Mouse (Mus musculus): ENCODE results near the gene Olfr804. TPM values are rescaled to one million over a fixed set of nuclear protein-coding genes. Genes with fewer than 3 reads are reported as not detected.

Gene Olfr804
- not detected in 2 replicates for polyA plus RNA-seq (2016; fragmentation: Nextera tagmentation; extraction: Ambion mirVana)

DNA sequence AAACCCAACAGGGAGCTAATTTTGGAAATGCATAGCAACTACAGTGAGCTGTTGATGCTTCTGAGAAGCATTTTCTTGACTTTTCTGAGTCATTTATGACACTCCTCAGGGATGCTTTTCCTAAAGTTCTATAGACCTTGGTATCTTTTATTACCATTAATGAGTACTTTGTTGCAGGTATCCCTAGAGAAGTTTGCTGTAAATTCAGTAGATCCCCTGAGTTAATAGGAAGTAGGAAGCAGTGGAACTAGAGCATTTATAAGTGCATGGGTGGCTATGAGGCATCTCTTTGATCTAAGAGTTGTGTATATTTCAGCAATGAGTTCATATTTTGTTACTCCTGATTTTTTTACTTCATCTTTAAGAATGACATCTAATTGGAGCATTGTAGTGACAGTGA, at the start of gene Olfr804:
Gene Olfr804 (plus strand): TSS at position 301 of the 400 bp plus-strand sequence.
- Histone ChIP-seq H3K4me3 (no peak within 1 kb of the TSS), H3K4me2 (no peak within 1 kb of the TSS), H3K9ac (no peak within 1 kb of the TSS), H3K27me3 (replicated peaks) (no peaks in the 10 kb centered on the region), H3K9me3 (replicated peaks) (no peaks in the 10 kb centered on the region), H3K36me3 (no peaks in the 10 kb centered on the region), H3K27ac (ENCODE audit: poor library complexity, severe bottlenecking) (no peak within 1 kb of the TSS), H3K4me1 (replicated peaks) (no peaks in the 10 kb centered on the region)
- no peak for ATAC-seq (ENCODE audit: insufficient number of reproducible peaks, low FRiP score)

DNA sequence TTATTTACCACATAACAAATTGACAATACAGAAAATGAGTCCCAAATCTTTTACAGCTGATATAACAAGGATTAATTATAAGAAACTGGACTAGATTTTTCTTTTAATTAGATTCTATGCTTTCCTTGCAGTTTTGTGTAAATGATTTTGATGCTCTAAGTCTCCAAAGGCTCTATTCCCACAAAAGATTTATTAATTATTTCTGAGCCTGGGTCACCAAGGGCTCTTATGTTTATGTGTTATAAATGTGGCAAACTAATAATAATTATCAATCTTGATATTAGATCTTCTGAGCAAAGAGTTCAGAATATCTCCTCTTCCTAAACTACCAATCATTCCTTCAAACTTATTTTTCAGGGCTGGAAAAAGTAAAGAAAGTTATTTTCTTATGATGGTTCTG, 45.6 kb upstream of the Olfr804 start, which contains the start of gene Olfr800:
Gene Olfr800 (plus strand): TSS at position 301 of the 400 bp plus-strand sequence.
- Histone ChIP-seq H3K9me3 (replicated peaks) (no peaks in the 10 kb centered on the region), H3K9ac (no peak within 1 kb of the TSS), H3K4me2 (no peak within 1 kb of the TSS), H3K36me3 (no peaks in the 10 kb centered on the region), H3K27me3 (replicated peaks) (no peaks in the 10 kb centered on the region), H3K27ac (ENCODE audit: poor library complexity, severe bottlenecking) (no peak within 1 kb of the TSS), H3K4me1 (replicated peaks) (no peaks in the 10 kb centered on the region), H3K4me3 (no peak within 1 kb of the TSS)
- no peak for ATAC-seq (ENCODE audit: insufficient number of reproducible peaks, low FRiP score)

DNA sequence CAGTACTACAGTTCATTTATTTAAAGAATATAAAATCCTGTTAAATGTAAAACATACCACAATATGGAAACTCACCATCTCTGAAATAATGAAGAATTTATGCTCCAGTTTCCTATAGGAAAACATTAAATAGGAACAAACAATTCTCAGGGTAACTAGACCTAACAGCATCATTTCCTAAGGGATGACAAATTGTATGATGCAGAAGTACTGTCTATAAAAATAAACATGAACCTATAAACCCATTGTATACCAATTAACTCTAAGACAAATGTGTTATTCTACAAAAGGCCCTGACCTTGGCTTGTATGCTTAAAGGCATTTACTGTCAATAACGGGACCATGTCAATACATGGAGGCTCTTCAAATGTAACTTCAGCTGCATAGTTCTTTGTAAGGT, 29.2 kb upstream of the Olfr804 start, which contains the start of gene Olfr801:
Gene Olfr801 (minus strand): TSS at position 101 of the 400 bp plus-strand sequence.
- WGBS, result 75% methylated on average over 1 of the region's 1 CpGs
- Histone ChIP-seq H3K9ac (no peak within 1 kb of the TSS), H3K4me1 (replicated peaks) (no peaks in the 10 kb centered on the region), H3K4me3 (no peak within 1 kb of the TSS), H3K27ac (ENCODE audit: poor library complexity, severe bottlenecking) (no peak within 1 kb of the TSS), H3K9me3 (replicated peaks) (no peaks in the 10 kb centered on the region), H3K4me2 (no peak within 1 kb of the TSS), H3K36me3 (no peaks in the 10 kb centered on the region), H3K27me3 (replicated peaks) (no peaks in the 10 kb centered on the region)
- no peak for ATAC-seq (ENCODE audit: insufficient number of reproducible peaks, low FRiP score)

GRCm38 (mm10) chr10:129688069-129688468, 14.9 kb upstream of the Olfr804 start, which contains the start of gene Olfr802:
Gene Olfr802, minus strand, starts transcription at chr10:129688169.
- Histone ChIP-seq H3K36me3 (no peaks in the 10 kb centered on the region), H3K4me1 (replicated peaks) (no peaks in the 10 kb centered on the region), H3K27ac (ENCODE audit: poor library complexity, severe bottlenecking) (no peak within 1 kb of the TSS), H3K4me3 (no peak within 1 kb of the TSS), H3K9me3 (replicated peaks) (no peaks in the 10 kb centered on the region), H3K9ac (no peak within 1 kb of the TSS), H3K27me3 (replicated peaks) (no peaks in the 10 kb centered on the region), H3K4me2 (no peak within 1 kb of the TSS)
- WGBS, result 51% methylated on average over 1 of the region's 1 CpGs
- no peak for ATAC-seq (ENCODE audit: insufficient number of reproducible peaks, low FRiP score)

DNA sequence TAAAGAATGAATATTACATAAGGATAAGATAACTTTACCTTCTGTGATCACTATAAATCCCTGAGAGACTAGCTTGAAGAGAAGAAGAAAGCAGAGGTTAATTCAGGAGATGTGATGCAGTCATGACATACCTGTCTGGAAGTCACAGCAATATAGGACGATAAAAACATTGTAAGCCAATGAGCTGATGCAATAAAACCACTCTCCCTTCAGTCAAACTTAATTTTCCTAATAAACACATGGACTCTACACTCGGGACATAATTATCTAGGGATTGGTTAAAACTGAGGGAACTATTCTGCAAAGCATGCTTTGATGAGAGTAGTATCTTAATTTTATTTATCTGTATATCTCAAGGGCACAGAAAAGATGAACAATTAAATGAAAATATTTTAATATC, 8.8 kb upstream of the Olfr804 start, which contains the start of gene Olfr803:
Gene Olfr803 (minus strand): TSS at position 101 of the 400 bp plus-strand sequence.
- Histone ChIP-seq H3K4me1 (replicated peaks) (no peaks in the 10 kb centered on the region), H3K27me3 (replicated peaks) (no peaks in the 10 kb centered on the region), H3K9me3 (replicated peaks) (no peaks in the 10 kb centered on the region), H3K4me3 (no peak within 1 kb of the TSS), H3K36me3 (no peaks in the 10 kb centered on the region), H3K4me2 (no peak within 1 kb of the TSS), H3K27ac (ENCODE audit: poor library complexity, severe bottlenecking) (no peak within 1 kb of the TSS), H3K9ac (no peak within 1 kb of the TSS)
- 64% methylated on average over 2 of the region's 2 CpGs for WGBS
- ATAC-seq (ENCODE audit: insufficient number of reproducible peaks, low FRiP score), result no peak

DNA sequence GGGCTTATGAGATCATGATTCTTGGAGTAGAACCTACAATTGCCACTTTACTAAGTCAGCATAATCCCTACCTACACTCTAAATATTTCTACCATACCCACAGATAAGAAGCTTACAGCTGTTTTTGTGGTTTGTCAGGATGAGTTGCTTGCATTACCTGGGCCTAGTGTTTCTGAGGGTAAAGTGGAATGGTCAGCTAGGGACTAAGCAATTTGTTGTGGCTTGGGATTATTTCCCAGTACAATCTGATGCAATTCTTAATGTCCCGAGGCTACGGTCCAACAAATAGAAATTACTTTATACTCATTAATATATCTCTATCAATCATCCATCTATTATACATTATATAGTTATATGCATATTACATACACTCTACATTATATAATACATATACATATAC, 26.3 kb downstream of the Olfr804 start, which contains the start of gene Olfr805:
Gene Olfr805 (minus strand): TSS at position 101 of the 400 bp plus-strand sequence.
- WGBS, result 99% methylated on average over 2 of the region's 2 CpGs
- H3K36me3 ChIP-seq, result no peaks in the 10 kb centered on the region
- no peak for ATAC-seq (ENCODE audit: insufficient number of reproducible peaks, low FRiP score)

GRCm38 (mm10) chr10:129741821-129742220, 38.8 kb downstream of the Olfr804 start, which contains the start of gene Olfr806:
Gene Olfr806, minus strand, starts transcription at chr10:129741921.
- H3K27ac ChIP-seq (ENCODE audit: poor library complexity, severe bottlenecking), result no peak within 1 kb of the TSS
- 0 out of 2 replicates have a peak, but pooled peaks cover 3% of the 10 kb centered on the region for H3K9me3 ChIP-seq (replicated peaks)
- no peaks in the 10 kb centered on the region for H3K36me3 ChIP-seq
- H3K27me3 ChIP-seq (replicated peaks), result no peaks in the 10 kb centered on the region
- ATAC-seq (ENCODE audit: insufficient number of reproducible peaks, low FRiP score), result no peak
- H3K4me3 ChIP-seq, result no peak within 1 kb of the TSS
- no peaks in the 10 kb centered on the region for H3K4me1 ChIP-seq (replicated peaks)
- H3K4me2 ChIP-seq, result no peak within 1 kb of the TSS
- no peak within 1 kb of the TSS for H3K9ac ChIP-seq

More for the DNA sequence above, 26.3 kb downstream of the Olfr804 start, which contains the start of gene Olfr805:
- Histone ChIP-seq H3K4me3 (no peak within 1 kb of the TSS), H3K9me3 (replicated peaks) (0 out of 2 replicates have a peak, but pooled peaks cover 7% of the 10 kb centered on the region), H3K9ac (no peak within 1 kb of the TSS), H3K4me1 (replicated peaks) (no peaks in the 10 kb centered on the region), H3K27me3 (replicated peaks) (no peaks in the 10 kb centered on the region), H3K4me2 (no peak within 1 kb of the TSS), H3K27ac (ENCODE audit: poor library complexity, severe bottlenecking) (no peak within 1 kb of the TSS)

- H3K9ac ChIP-seq, result no peak within 1 kb of the TSS
- no peak within 1 kb of the TSS for H3K27ac ChIP-seq (ENCODE audit: poor library complexity, severe bottlenecking)
- H3K9me3 ChIP-seq (replicated peaks), result no peaks in the 10 kb centered on the region
- WGBS, result 75% methylated on average over 1 of the region's 1 CpGs
- no peaks in the 10 kb centered on the region for H3K36me3 ChIP-seq
- H3K4me3 ChIP-seq, result no peak within 1 kb of the TSS
- no peak within 1 kb of the TSS for H3K4me2 ChIP-seq
- ATAC-seq (ENCODE audit: insufficient number of reproducible peaks, low FRiP score), result no peak
- H3K27me3 ChIP-seq (replicated peaks), result no peaks in the 10 kb centered on the region
- no peaks in the 10 kb centered on the region for H3K4me1 ChIP-seq (replicated peaks)
These were observed 54.7 kb downstream of the Olfr804 start, which contains the start of gene Olfr807 for GRCm38 (mm10) chr10:129757693-129758092. Gene Olfr807, minus strand, starts transcription at chr10:129757793.

Small RNA genes lying within 50 kb of the gene (microRNA-seq; reads per million reads assigned to microRNA genes)
- not detected for gene Gm24485

Other genes starting within 250 kb of the Olfr804 start
- gene Olfr787, start 241.3 kb upstream of the Olfr804 start, polyA plus RNA-seq (2016; fragmentation: Nextera tagmentation; extraction: Ambion mirVana), result not detected in 2 replicates
- not detected in 2 replicates for gene Olfr788, start 232.2 kb upstream of the Olfr804 start, polyA plus RNA-seq (2016; fragmentation: Nextera tagmentation; extraction: Ambion mirVana)
- gene Olfr789, start 218.5 kb upstream of the Olfr804 start, polyA plus RNA-seq (2016; fragmentation: Nextera tagmentation; extraction: Ambion mirVana), result not detected in 2 replicates
- not detected in 2 replicates for gene Olfr790, start 204.7 kb upstream of the Olfr804 start, polyA plus RNA-seq (2016; fragmentation: Nextera tagmentation; extraction: Ambion mirVana)
- gene Olfr791, start 181.4 kb upstream of the Olfr804 start, polyA plus RNA-seq (2016; fragmentation: Nextera tagmentation; extraction: Ambion mirVana), result not detected in 2 replicates
- gene Olfr792, start 164.0 kb upstream of the Olfr804 start, polyA plus RNA-seq (2016; fragmentation: Nextera tagmentation; extraction: Ambion mirVana), result not detected in 2 replicates
- not detected in 2 replicates for gene Olfr794, start 135.6 kb upstream of the Olfr804 start, polyA plus RNA-seq (2016; fragmentation: Nextera tagmentation; extraction: Ambion mirVana)
- gene Olfr796, start 90.6 kb upstream of the Olfr804 start, polyA plus RNA-seq (2016; fragmentation: Nextera tagmentation; extraction: Ambion mirVana), result not detected in 2 replicates
- gene Olfr798, start 75.3 kb upstream of the Olfr804 start, polyA plus RNA-seq (2016; fragmentation: Nextera tagmentation; extraction: Ambion mirVana), result not detected in 2 replicates
- not detected in 2 replicates for gene Olfr799, start 65.7 kb upstream of the Olfr804 start, polyA plus RNA-seq (2016; fragmentation: Nextera tagmentation; extraction: Ambion mirVana)
- not detected in 2 replicates for gene Olfr800, start 45.5 kb upstream of the Olfr804 start, polyA plus RNA-seq (2016; fragmentation: Nextera tagmentation; extraction: Ambion mirVana)
- not detected in 2 replicates for gene Olfr801, start 29.3 kb upstream of the Olfr804 start, polyA plus RNA-seq (2016; fragmentation: Nextera tagmentation; extraction: Ambion mirVana)
- not detected in 2 replicates for gene Olfr802, start 15.0 kb upstream of the Olfr804 start, polyA plus RNA-seq (2016; fragmentation: Nextera tagmentation; extraction: Ambion mirVana)
- not detected in 2 replicates for gene Olfr803, start 8.9 kb upstream of the Olfr804 start, polyA plus RNA-seq (2016; fragmentation: Nextera tagmentation; extraction: Ambion mirVana)
- not detected in 2 replicates for gene Olfr805, start 26.2 kb downstream of the Olfr804 start, polyA plus RNA-seq (2016; fragmentation: Nextera tagmentation; extraction: Ambion mirVana)
- gene Olfr806, start 38.7 kb downstream of the Olfr804 start, polyA plus RNA-seq (2016; fragmentation: Nextera tagmentation; extraction: Ambion mirVana), result not detected in 2 replicates
- gene Olfr807, start 54.6 kb downstream of the Olfr804 start, polyA plus RNA-seq (2016; fragmentation: Nextera tagmentation; extraction: Ambion mirVana), result not detected in 2 replicates
- gene Olfr808, start 62.3 kb downstream of the Olfr804 start, polyA plus RNA-seq (2016; fragmentation: Nextera tagmentation; extraction: Ambion mirVana), result not detected in 2 replicates
- not detected in 2 replicates for gene Olfr809, start 71.4 kb downstream of the Olfr804 start, polyA plus RNA-seq (2016; fragmentation: Nextera tagmentation; extraction: Ambion mirVana)
- gene Olfr810, start 91.7 kb downstream of the Olfr804 start, polyA plus RNA-seq (2016; fragmentation: Nextera tagmentation; extraction: Ambion mirVana), result not detected in 2 replicates
- not detected in 2 replicates for gene Olfr811, start 101.2 kb downstream of the Olfr804 start, polyA plus RNA-seq (2016; fragmentation: Nextera tagmentation; extraction: Ambion mirVana)
- not detected in 2 replicates for gene Olfr812, start 142.9 kb downstream of the Olfr804 start, polyA plus RNA-seq (2016; fragmentation: Nextera tagmentation; extraction: Ambion mirVana)
- not detected in 2 replicates for gene Olfr813, start 152.2 kb downstream of the Olfr804 start, polyA plus RNA-seq (2016; fragmentation: Nextera tagmentation; extraction: Ambion mirVana)
- not detected in 2 replicates for gene Olfr814, start 176.6 kb downstream of the Olfr804 start, polyA plus RNA-seq (2016; fragmentation: Nextera tagmentation; extraction: Ambion mirVana)
- gene Olfr815, start 202.7 kb downstream of the Olfr804 start, polyA plus RNA-seq (2016; fragmentation: Nextera tagmentation; extraction: Ambion mirVana), result not detected in 2 replicates
- gene Olfr816, start 212.4 kb downstream of the Olfr804 start, polyA plus RNA-seq (2016; fragmentation: Nextera tagmentation; extraction: Ambion mirVana), result not detected in 2 replicates
- not detected in 2 replicates for gene Olfr818, start 245.9 kb downstream of the Olfr804 start, polyA plus RNA-seq (2016; fragmentation: Nextera tagmentation; extraction: Ambion mirVana)